Mouse (Mus musculus) heart, postnatal 25 days (tissue): ENCODE measurements at regions not wholly inside any gene's neighbourhood (a gene's known extent, or its start where the extent isn't known, plus 50 kb on each side); places are given as distances from the start of the nearest gene placed in this dataset.

Source experiments
- DNase-seq: peaks from one replicate; pipeline ENCODE4 v3.0.0; 2022; ENCODE audit warnings: low spot score
- intact Hi-C: fragments of 180-260 bp; cut with DNase I; formaldehyde crosslinking; loops from one replicate; pipeline ENCODE4 v1.15.1; 2025

GRCm38 (mm10) chr9:61484391-61484790 is 112.2 kb downstream of the Tle3 start:
- no peak for DNase-seq
- intact Hi-C loops: no loop called here

- DNase-seq: no peak
- intact Hi-C loops: no loop called here
Measured at GRCm38 (mm10) chr9:61479626-61480025, 107.5 kb downstream of the Tle3 start.

GRCm38 (mm10) chr9:61478862-61479261 is 106.7 kb downstream of the Tle3 start:
- intact Hi-C loops: no loop called here
- no peak for DNase-seq

- intact Hi-C loops: no loop called here
- peak; percentile 14 for DNase-seq
Measured at GRCm38 (mm10) chr9:61476351-61476750, 104.2 kb downstream of the Tle3 start.

- no peak for DNase-seq
- intact Hi-C loops: no loop called here
Measured at GRCm38 (mm10) chr9:61470815-61471505, 98.8 kb downstream of the Tle3 start.

- DNase-seq: no peak
- intact Hi-C loops: no loop called here
Measured at GRCm38 (mm10) chr9:61468897-61469509, 96.8 kb downstream of the Tle3 start.

GRCm38 (mm10) chr9:61468368-61468848 is 96.2 kb downstream of the Tle3 start:
- DNase-seq: no peak
- intact Hi-C loops: no loop called here
